Mouse (Mus musculus): ENCODE measurements around the gene Sebox.

- TF ChIP-seq CTCF (IDR thresholded peaks at IDR 0.05; ENCODE audit: control insufficient read depth, insufficient read depth, low read length) (no peak), POLR2A (IDR thresholded peaks at IDR 0.05; ENCODE audit: borderline replicate concordance, control insufficient read depth, low read depth, low read length) (no peak)
Observed at GRCm38 (mm10) chr11:78458740-78459139, 44.5 kb upstream of the Sebox start.

Data from bone marrow, adult 2 months (tissue).